Mouse (Mus musculus): Measurements from ENCODE around the gene Angpt4. TPM values are rescaled to one million over a fixed set of nuclear protein-coding genes. Genes with fewer than 3 reads are reported as not detected.

The Angpt4 gene
- polyA plus RNA-seq, 2 experiments, result 0.03 to 0.06 TPM

GRCm38 (mm10) chr2:151981268-151981667 lies 70.3 kb downstream of the Angpt4 start:
- Histone ChIP-seq H3K27ac (no peak overlapping the region), H3K9me3 (ENCODE audit: control insufficient read depth, low read length) (no peaks in the 10 kb centered on the region), H3K4me1 (replicated peaks; ENCODE audit: control insufficient read depth in 2 of 2, insufficient read depth in 2 of 2, low read length in 1 of 2) (peaks cover 4 to 28% of the 10 kb centered on the region in 2 experiments; a peak in 2 of 4 replicates), H3K27me3 (ENCODE audit: control insufficient read depth, insufficient read depth, low read length) (no peaks in the 10 kb centered on the region), H3K36me3 (replicated peaks; ENCODE audit: control insufficient read depth, insufficient read depth, low read depth) (no peaks in the 10 kb centered on the region), H3K4me3 (ENCODE audit: insufficient read depth in 1 of 2, low read depth in 2 of 2, low read length in 2 of 2) (no peak overlapping the region), H3K9ac (replicated peaks) (no peak overlapping the region), H3K4me2 (ENCODE audit: low read depth) (no peak overlapping the region)
- no peak for DNase-seq (ENCODE audit: low read depth in 3 of 3, low spot score in 3 of 3)
- no peak for TF ChIP-seq CTCF (IDR thresholded peaks at IDR 0.05; ENCODE audit: low read depth)
- no peak for TF ChIP-seq EP300 (IDR thresholded peaks at IDR 0.05; ENCODE audit: low read depth)
- ATAC-seq (ENCODE audit: insufficient read depth), result no peak
- WGBS (ENCODE audit: insufficient replicate concordance), result 35% methylated on average over 6 of the region's 6 CpGs

DNA sequence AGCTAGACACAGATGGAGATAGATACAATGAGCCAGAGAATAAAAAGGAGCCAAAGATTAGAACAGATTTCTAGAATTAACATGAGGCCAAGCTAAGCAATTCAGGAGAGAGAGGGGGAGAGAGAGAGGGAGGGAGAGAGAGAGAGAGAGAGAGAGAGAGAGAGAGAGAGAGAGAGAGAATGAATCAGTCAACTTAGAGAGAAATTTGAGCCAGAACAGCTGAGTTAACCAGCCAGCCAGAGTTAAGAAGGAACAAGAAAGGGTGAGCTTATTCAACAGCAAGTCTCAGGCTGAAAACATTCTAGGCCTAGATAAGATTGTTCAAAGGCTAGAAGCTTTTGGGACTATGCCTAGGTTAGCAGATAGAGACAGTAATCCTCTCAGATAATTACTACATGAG lies 71.5 kb downstream of the Angpt4 start:
- Histone ChIP-seq H3K4me2 (ENCODE audit: low read depth) (no peak overlapping the region), H3K4me3 (ENCODE audit: insufficient read depth in 1 of 2, low read depth in 2 of 2, low read length in 2 of 2) (no peak overlapping the region), H3K9me3 (ENCODE audit: control insufficient read depth, low read length) (no peaks in the 10 kb centered on the region), H3K27ac (no peak overlapping the region), H3K9ac (replicated peaks) (no peak overlapping the region), H3K4me1 (replicated peaks; ENCODE audit: control insufficient read depth in 2 of 2, insufficient read depth in 2 of 2, low read length in 1 of 2) (peaks cover 4 to 27% of the 10 kb centered on the region in 2 experiments; a peak in 2 of 4 replicates), H3K27me3 (ENCODE audit: control insufficient read depth, insufficient read depth, low read length) (no peaks in the 10 kb centered on the region), H3K36me3 (replicated peaks; ENCODE audit: control insufficient read depth, insufficient read depth, low read depth) (no peaks in the 10 kb centered on the region)
- ATAC-seq (ENCODE audit: insufficient read depth), result no peak
- DNase-seq (ENCODE audit: low read depth in 3 of 3, low spot score in 3 of 3), result no peak
- TF ChIP-seq CTCF (IDR thresholded peaks at IDR 0.05; ENCODE audit: low read depth) (no peak), EP300 (IDR thresholded peaks at IDR 0.05; ENCODE audit: low read depth) (no peak)

- H3K9me3 ChIP-seq (ENCODE audit: control insufficient read depth, low read length), result no peaks in the 10 kb centered on the region
- WGBS (ENCODE audit: insufficient replicate concordance), result 67% methylated on average over 9 of the region's 9 CpGs
- H3K4me1 ChIP-seq (replicated peaks; ENCODE audit: control insufficient read depth in 2 of 2, insufficient read depth in 2 of 2, low read length in 1 of 2), result peaks cover 4 to 13% of the 10 kb centered on the region in 2 experiments; a peak in 2 of 4 replicates
- H3K27me3 ChIP-seq (ENCODE audit: control insufficient read depth, insufficient read depth, low read length), result no peaks in the 10 kb centered on the region
- H3K27ac ChIP-seq, result no peak overlapping the region
- TF ChIP-seq CTCF (IDR thresholded peaks at IDR 0.05; ENCODE audit: low read depth) (no peak), EP300 (IDR thresholded peaks at IDR 0.05; ENCODE audit: low read depth) (no peak)
- ATAC-seq (ENCODE audit: insufficient read depth) (no peak), DNase-seq (ENCODE audit: low read depth in 3 of 3, low spot score in 3 of 3) (no peak)
- no peaks in the 10 kb centered on the region for H3K36me3 ChIP-seq (replicated peaks; ENCODE audit: control insufficient read depth, insufficient read depth, low read depth)
- no peak overlapping the region for H3K9ac ChIP-seq (replicated peaks)
- no peak overlapping the region for H3K4me2 ChIP-seq (ENCODE audit: low read depth)
- H3K4me3 ChIP-seq (ENCODE audit: insufficient read depth in 1 of 2, low read depth in 2 of 2, low read length in 2 of 2), result no peak overlapping the region
Measured at GRCm38 (mm10) chr2:151984019-151984418, 73.0 kb downstream of the Angpt4 start.

DNA sequence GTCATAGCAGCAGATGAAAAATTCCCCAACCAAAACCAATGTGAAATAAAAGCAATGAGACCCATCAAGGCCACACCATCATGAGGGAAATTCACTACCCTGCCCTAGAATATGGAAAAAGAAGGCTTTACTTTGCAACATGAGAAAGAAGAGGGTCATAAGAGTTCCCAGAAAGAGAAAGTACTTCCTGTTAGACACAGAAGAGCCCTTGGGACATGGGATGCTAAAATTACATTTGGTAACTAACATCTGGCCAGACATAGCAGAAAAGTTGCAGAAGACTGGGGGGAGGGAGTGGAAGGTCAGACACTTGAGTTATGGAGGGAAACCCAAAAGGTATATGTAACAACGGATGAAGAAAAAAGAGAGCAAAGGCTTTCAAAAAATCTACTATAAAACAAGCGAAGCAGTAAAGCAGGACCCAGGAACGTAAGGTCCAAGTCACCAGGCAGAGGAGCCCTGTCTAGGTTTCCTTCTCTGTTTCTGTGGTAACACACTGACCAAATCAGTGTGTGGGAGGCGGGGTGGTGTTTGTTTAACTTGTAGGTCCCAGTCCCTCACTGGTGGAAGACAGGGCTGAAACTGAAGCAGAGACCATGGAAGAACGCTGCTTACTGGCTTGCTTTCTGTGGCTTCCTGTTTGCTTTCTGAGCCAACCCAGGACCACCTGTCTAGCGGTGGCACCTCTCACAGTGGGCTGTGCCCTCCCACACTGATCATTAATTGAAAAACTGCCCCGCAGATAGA lies 74.6 kb downstream of the Angpt4 start:
- Histone ChIP-seq H3K27me3 (ENCODE audit: control insufficient read depth, insufficient read depth, low read length) (no peaks in the 10 kb centered on the region), H3K4me1 (replicated peaks; ENCODE audit: control insufficient read depth in 2 of 2, insufficient read depth in 2 of 2, low read length in 1 of 2) (peaks cover 0 to 4% of the 10 kb centered on the region in 2 experiments; a peak in 2 of 4 replicates), H3K4me3 (ENCODE audit: insufficient read depth in 1 of 2, low read depth in 2 of 2, low read length in 2 of 2) (no peak overlapping the region), H3K4me2 (ENCODE audit: low read depth) (no peak overlapping the region), H3K9me3 (ENCODE audit: control insufficient read depth, low read length) (no peaks in the 10 kb centered on the region), H3K27ac (no peak overlapping the region), H3K36me3 (replicated peaks; ENCODE audit: control insufficient read depth, insufficient read depth, low read depth) (no peaks in the 10 kb centered on the region), H3K9ac (replicated peaks) (no peak overlapping the region)
- no peak for ATAC-seq (ENCODE audit: insufficient read depth)
- WGBS (ENCODE audit: insufficient replicate concordance), result 42% methylated on average over 7 of the region's 7 CpGs
- DNase-seq (ENCODE audit: low read depth in 3 of 3, low spot score in 3 of 3), result no peak
- TF ChIP-seq EP300 (IDR thresholded peaks at IDR 0.05; ENCODE audit: low read depth), result no peak
- no peak for TF ChIP-seq CTCF (IDR thresholded peaks at IDR 0.05; ENCODE audit: low read depth)

DNA sequence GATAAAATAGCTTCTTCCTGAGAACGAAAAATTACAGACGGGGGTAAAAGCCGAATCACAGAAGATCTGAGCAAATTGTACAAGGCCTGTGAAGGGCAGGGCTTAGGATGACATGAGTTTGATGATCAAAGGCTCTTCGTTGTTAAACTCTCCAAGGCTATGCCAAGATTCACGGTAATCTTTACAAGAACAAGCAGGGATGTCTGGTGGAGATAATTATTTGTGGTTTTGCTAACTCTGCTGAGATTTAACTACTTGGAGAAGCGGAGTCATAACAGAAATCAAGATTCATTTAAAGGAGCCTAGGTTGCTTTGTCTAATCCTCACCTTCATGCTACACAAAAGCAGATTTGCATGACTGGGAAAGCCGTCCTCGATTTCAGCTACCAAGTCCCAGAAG lies 75.9 kb downstream of the Angpt4 start:
- H3K9me3 ChIP-seq (ENCODE audit: control insufficient read depth, low read length), result no peaks in the 10 kb centered on the region
- 34% methylated on average over 8 of the region's 8 CpGs for WGBS (ENCODE audit: insufficient replicate concordance)
- ATAC-seq (ENCODE audit: insufficient read depth) (no peak), DNase-seq (ENCODE audit: low read depth in 3 of 3, low spot score in 3 of 3) (no peak)
- no peak overlapping the region for H3K4me3 ChIP-seq (ENCODE audit: insufficient read depth in 1 of 2, low read depth in 2 of 2, low read length in 2 of 2)
- TF ChIP-seq CTCF (IDR thresholded peaks at IDR 0.05; ENCODE audit: low read depth) (no peak), EP300 (IDR thresholded peaks at IDR 0.05; ENCODE audit: low read depth) (no peak)
- no peak overlapping the region for H3K4me2 ChIP-seq (ENCODE audit: low read depth)
- H3K27me3 ChIP-seq (ENCODE audit: control insufficient read depth, insufficient read depth, low read length), result no peaks in the 10 kb centered on the region
- H3K4me1 ChIP-seq (replicated peaks; ENCODE audit: control insufficient read depth in 2 of 2, insufficient read depth in 2 of 2, low read length in 1 of 2), result 0 out of 4 replicates have a peak, but pooled peaks cover 0 to 2% of the 10 kb centered on the region in 2 experiments
- H3K9ac ChIP-seq (replicated peaks), result no peak overlapping the region
- no peaks in the 10 kb centered on the region for H3K36me3 ChIP-seq (replicated peaks; ENCODE audit: control insufficient read depth, insufficient read depth, low read depth)
- H3K27ac ChIP-seq, result no peak overlapping the region
